Mouse (Mus musculus): Measurements from ENCODE around the gene Rasgrf2.

DNA sequence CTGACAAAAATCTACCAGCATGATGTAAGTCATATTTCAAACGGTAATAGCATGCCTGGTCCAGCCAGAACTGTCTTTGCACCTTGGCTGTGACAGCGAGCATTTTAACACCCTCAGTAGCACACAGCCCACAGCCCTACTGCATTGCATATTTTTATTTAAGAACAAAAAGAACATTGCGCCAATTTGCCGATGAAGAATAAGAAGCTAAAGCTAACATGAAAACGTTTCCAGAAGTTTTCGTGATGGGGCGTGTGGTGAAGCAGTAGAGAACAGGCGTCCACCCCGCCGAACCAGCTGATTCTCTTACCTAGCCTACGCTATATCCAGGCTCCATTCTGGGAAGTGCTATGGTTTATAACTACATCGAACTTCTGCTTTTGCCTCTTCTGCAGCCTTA lies 77.7 kb downstream of the Rasgrf2 start:
- TF ChIP-seq CTCF (IDR thresholded peaks at IDR 0.05; ENCODE audit: low read depth) (no peak), EP300 (IDR thresholded peaks at IDR 0.05; ENCODE audit: low read depth) (no peak)
